Mouse (Mus musculus) neural tube, embryonic 10.5 days (tissue): ENCODE measurements around the gene Ccnk.

Experiments
- DNase-seq: peaks from one replicate; pipeline ENCODE4 v3.0.0-alpha.2; 2017; ENCODE audit warnings: low spot score; ENCODE audit errors: extremely low spot score

Ccnk gene

DNA sequence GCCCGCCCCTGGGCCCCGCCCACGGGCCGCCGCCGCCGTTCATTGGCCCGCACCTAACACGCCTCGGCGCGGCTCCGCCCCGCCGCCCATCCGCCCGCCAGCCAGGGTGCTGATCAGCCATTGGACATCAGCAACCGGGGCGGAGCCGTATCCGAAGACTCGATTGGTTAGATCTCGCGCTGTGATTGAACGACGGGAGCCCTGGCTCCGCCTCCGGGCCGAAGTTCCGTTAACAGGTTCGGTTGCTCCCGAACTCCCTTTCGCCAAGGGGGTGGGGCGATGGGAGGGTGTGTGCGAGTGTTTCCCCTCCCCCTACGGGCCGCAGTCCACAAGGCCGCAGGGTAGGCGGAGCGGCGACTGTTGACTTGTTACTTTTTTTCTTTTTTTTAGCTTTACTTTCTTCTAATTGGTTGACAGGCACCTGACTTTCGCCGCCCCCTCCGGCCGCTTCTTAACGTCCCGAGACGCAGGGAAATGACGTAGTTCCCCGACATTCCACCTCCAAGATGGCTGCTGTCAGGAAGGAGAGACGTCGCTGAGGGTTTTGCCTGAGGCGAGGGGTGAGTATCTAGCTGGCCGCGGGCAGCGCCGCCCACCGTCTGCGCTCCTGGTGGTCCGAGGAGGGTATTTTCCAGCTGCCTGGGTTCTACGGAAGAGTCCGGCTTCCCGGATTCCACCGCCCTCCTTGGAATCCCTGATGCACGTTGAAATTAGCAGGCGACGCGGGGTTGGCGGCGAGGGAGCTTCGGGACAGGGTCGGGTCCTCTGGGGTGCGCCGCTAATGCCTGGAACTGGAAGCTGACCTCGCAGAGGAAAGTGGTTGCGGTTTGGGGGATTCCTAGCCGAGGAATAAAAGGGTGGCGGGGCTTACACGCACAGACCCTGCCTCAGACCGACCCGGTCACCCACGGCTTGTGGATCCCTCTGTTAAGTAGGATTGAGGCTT is at the start of gene Ccnk:
Gene Ccnk, plus strand, starts transcription at position 259 of the 946 bp plus-strand sequence.
- DNase-seq: peak; percentile 98

DNA sequence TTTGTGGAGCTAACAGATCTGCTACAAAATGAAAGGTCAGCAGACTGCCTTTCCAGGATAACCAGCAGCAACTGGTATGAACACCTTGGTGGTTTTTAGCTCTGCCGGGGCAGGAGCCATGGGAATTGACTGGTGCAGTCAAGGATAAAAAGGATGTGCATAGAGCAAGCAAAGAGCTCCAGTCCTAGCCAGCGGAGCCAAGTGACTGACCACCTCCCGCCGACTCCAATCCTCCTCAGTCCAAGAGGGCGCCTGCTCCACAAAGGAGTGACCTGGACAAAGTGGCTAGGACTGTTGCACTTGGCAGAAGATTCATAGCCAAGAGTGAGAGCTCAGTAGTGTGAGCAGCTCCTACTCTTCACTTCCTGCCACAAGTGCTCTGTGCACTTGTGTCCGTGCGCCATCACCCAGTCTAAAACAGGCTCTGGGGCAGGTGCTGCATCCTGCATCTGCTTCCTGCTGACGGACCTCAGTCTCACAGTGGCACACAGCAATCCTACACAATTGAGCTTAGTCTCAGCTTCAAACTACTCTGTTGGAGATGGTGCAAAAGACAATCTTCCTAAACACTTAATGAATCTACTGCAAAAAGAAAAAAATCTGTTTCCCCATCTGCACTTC is 46.8 kb upstream of the Ccnk start:
- no peak for DNase-seq

DNA sequence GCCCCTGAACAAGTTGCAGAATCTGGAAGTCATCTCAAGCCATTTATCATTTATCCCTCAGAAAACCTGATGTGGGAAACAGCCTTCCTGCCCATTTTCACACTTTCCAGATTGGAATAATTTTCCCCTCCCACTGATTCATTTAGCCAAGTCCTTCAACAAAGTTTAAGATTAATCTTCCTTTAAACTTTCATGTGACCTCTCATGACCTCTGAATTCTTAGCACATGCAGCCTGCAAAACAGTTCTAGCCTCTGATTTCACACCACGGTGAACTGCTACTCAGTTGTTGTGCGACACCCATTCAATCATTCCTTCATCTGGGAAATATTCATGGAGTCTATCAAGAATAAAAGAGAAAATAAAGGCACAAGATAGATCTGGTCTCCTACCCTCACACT is 46.2 kb upstream of the Ccnk start:
- no peak for DNase-seq

DNA sequence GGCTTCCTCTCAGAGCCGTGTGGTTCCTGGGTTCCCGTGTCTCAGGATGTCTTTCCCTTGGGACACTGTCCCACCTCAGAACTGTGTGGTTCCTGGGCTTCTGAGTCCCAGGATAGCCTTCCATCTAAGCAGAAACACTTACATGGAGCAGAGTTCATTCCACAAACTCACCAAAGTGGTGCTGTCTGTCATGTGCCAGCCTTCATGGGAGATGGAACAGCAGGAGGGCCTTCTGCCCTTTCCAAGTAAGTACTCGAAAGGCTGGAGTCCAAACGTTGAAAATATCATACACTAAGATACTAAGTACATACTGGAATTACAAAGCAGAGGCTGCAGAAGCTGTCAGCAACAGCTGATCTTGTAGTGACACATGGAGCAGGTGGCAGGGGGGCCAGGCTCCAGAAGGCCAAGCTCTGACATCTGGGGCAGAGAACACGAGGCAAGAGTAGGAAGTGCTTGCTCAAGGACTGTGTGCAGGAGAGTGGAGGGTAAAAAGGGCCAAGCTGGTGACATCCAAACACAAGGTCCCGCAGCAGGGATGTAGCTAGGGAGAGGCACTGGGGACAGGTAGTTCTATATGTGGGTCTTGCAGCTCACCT is 43.7 kb upstream of the Ccnk start:
- no peak for DNase-seq

DNA sequence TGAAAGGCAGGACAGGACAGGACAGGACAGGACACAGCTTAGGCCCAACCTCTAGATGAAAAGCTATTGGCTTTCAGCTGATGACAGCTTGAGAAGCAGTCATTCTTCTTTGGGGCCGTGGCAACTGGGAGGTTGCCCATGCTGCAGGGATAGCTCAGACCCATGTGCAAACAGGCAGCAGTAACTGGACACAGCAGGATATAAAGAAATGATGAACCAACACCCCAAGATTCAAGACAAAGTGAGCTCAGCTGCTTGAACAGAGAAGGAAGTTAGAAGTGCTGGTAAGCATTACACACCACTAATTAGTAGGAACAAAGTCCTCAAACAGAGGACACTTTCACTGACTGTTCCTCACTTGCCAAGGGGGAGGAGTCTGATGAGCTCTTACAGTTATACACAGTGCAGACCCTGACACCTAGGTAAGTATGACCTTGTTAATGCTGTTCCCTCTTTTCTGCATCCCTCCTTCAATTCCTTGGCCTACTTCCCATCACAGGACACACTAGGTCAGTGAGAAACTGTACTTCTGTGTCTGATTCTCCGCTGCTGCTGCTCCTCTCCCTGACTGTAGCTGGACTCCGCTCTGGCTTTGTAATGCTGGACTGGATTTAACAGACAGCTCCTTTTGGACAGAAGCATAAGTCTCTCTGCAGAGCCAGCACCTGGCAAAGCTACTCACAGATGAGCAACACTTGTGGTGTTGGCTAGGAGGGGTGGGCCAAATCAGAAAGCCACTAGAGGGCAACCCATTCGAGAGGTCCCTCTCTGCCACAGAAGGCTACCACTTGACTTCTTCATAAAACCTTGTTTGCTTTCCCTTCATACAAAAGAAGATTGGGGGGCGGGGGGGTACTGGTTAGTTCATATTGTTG is 35.5 kb upstream of the Ccnk start:
- no peak for DNase-seq

DNA sequence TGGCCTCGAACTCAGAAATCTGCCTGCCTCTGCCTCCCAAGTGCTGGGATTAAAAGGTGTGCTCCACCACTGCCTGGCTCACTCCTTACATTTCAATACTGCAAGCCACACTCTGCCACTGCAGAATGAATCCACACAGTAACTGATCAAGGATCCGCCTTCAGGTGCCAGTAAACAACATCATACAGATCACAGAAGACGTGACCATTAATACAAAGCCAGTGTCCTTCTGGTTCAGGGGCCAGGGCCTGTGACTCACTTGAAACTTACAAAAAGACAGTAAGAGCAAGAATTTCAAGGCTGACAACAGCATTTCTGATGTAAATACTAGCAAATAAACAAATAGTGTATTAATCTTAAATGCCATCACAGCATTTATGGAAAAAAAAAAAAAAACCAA is 34.2 kb upstream of the Ccnk start:
- DNase-seq: no peak

DNA sequence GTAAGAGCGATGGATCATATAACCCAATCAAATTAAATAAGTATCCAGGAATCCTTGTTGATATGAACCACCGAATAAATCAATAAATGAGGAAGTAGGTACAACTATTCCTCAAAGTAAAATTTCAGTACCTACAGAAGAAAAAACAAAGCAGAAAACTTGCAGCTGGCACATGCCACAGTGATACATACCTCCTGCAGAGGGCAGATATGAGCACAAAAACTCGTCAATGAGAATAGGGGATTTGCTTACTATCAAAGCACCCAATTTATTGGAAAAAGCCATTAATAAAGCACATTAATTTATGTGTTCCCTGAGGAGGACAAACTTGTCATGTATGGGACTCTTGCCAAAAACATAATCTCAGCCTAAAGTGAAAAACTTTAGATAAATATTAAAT is 29.6 kb upstream of the Ccnk start:
- DNase-seq: no peak

DNA sequence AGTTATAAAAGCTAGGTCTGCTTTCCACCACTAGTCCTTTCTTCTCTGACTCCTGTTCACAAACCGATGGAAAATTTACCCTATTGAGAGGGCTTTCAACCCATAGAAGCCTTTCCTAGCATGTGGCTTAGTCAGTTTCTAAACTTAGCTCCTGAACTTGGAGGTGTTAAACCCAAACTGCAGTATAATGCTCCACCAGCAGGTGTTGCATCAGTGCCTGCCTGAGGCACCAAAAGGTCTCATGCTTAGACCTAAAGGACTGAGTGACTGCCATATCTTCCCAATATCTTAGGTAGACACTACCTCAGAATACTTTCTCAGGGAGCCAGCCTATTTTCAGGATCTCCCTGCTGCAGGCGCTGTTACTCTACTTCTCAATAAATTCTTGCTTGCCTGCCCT is 26.6 kb upstream of the Ccnk start:
- no peak for DNase-seq

DNA sequence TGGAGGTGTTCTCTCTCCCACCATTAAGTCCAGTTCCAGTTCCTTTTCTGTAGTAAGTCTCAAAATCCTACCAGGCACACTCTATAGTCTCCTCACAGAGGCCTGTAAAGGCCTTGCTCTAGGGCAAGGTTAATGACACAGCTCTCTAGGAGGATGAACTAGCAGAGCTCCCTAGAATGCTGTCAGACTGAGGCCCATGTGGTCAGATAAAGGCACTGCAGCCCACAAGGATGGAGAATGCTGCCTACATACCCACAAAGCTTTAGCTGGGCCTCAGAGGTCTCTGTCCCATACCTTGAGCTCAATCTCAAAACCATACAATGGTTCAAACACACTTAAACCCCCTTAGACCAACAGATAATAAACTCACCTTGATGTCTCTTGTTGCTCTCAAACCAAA is 19.5 kb upstream of the Ccnk start:
- no peak for DNase-seq

DNA sequence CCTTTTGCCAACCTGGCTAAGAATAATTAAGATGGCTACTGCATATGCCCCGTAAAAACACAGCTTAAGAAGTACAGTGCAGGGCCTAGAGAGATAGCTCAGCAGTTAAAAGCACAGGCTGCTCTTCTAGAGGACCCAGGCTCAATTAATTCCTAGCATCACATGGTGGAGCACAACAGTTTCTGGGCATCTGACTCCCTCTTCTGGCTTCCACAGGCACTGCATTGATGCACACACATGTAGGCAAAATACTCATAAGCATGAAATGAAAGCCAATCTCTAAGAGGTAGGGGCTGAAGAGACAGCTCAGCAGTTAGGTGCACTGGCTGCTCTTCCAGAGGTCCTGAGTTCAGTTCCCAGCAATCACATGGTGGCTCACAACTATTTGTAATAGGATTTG is 17.3 kb upstream of the Ccnk start:
- DNase-seq: peak; percentile 16

DNA sequence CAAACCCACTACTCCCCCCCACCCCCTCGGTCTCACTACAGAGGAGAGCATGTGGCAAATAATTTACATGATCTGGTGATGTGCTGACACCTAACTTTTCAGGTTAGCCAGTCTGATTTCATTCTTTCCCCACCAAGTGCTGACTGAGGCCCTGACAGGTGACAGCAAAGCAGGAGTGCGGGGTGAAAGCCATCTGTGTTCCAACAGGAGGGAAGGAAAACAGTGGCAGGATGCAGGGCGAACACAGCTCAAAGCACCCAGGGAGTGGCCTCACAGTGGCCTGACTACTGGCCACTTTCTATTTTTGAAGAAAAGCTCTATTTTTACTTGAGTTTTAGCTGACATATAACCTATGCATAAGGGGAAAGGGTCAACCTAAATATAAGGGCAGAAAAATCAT is 15.7 kb upstream of the Ccnk start:
- no peak for DNase-seq

DNA sequence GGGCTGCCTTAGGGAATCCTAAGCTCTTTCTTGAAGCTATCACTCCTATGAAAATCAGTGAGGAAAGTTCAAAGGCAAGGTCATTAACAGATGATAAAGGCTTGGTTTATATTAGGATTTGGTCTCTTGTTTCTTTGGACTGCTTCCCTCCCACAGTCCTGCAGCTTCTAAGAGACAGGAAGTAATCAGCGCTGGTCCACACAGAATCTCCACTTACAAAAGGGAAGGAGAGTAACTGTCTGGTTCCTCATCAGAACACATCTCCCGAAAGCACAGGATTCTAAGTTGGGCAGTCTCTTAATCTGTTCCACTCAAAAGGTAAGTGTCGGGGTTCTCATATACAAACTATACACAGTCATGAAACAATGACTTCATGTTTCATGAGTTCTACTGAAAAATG is 10.5 kb upstream of the Ccnk start:
- no peak for DNase-seq

DNA sequence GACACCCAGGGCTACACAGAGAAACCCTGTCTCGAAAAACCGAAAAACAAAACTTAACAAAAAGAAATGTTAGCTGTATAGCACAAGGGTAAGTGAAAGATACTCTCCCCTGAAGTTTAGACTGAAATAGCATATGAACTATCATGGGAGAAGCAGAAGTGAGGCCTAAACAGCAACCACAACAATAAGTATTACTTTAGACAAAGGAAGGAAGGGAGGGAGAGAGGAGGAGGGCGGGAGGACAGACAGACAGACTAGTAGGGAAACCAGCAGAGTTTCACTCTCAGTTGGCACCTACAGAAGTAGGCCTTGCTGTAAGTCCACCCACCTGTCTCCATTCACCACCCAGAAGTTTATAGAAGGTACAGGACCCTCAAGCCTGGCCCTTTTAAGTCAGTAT is 8.9 kb upstream of the Ccnk start:
- no peak for DNase-seq

DNA sequence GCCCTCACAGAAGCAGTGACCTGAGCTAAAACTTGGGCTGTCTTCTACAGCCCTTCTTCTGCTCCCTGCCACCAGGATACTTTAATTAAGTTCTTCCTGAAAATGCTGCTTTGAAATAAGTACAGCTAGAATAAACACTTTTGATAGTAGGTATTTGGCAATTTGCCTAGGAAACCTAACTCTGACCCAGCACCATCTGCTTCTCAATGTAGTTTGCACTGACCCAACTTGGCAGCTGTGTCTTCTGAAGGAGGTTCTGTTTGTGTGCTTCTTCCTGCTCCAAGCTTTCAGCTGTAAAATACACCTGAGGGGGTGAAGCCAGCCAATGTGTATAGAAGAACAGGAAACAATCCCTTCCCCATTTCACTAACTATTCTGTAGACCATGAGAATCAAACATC is 8.0 kb upstream of the Ccnk start:
- no peak for DNase-seq

DNA sequence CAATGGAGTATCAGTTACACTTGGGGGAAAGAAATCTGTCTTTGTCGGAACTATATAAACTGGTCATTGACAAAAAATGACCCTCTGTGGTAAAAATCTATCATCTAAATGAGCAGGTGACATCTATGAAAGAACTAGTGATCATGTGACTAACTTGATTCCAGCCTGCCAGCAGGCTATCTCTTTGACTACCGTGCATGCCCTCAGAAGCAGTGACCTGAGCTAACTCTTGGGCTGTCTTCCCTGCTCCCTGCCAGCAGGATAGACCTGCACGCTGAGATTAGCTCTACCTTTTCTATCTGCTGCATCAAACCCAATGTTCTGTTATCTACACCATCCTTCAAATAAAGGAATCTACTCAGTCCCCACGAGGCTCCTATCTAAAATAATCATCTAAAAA is 6.7 kb upstream of the Ccnk start:
- DNase-seq: no peak

DNA sequence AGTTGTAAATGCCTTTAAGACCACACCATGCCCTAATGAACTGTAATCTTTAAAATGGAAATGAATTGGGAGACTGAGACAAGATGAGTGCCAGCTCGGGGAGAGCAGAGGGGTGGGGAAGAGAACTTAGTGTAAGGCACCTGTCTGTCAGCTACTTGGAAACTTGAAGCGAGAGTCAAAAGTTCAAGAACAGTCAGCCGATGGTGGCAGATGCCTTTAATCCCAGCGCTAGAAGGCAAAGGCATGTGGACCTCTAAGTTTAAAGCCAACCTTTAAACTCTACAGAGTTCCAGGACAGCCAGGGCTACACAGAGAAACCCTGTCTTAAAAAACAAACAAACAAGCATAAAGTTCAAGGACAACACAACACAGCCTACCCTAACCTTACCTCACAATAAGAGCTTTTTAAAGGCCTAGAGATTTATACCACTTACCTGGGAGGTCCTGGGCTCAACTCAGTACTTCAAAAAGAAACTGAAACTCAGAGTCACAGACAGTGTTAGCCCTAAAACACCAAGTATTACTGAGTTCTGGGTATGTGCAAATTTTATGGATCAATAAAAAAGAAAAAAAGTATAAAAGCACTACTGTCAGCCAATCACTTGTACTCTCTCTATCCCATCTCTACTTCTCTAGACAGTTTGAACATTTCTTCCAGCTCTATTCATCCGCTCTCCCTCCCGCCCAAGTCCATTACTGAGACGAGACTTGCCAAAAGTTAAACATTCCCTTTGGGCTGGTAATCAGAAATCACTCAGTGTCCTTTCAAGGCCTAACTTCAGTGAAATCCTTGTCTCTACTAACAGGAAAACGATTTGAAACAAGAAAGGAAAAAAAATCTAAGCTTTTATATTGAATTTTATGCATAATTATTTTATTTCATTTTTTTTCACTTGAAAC is 4.5 kb upstream of the Ccnk start:
- no peak for DNase-seq

DNA sequence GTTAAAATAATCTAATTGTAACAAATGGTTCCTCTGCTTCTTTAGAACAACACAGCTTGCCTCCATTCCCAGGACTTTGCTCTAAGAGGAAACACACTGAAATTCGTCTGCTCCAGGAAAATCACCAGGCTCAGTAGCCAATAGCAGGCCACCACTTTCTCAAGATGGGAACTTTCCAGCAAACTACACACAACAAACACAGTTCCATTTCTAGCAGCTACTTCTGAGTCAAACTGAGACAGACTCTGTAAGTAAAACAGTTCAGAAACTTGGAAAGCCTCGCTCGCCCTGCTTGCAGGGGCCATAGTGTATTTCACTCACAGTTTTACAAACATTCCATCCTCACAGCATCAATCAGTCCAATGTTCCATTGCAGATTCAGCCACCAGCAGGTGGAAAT is 3.0 kb upstream of the Ccnk start:
- DNase-seq: no peak

DNA sequence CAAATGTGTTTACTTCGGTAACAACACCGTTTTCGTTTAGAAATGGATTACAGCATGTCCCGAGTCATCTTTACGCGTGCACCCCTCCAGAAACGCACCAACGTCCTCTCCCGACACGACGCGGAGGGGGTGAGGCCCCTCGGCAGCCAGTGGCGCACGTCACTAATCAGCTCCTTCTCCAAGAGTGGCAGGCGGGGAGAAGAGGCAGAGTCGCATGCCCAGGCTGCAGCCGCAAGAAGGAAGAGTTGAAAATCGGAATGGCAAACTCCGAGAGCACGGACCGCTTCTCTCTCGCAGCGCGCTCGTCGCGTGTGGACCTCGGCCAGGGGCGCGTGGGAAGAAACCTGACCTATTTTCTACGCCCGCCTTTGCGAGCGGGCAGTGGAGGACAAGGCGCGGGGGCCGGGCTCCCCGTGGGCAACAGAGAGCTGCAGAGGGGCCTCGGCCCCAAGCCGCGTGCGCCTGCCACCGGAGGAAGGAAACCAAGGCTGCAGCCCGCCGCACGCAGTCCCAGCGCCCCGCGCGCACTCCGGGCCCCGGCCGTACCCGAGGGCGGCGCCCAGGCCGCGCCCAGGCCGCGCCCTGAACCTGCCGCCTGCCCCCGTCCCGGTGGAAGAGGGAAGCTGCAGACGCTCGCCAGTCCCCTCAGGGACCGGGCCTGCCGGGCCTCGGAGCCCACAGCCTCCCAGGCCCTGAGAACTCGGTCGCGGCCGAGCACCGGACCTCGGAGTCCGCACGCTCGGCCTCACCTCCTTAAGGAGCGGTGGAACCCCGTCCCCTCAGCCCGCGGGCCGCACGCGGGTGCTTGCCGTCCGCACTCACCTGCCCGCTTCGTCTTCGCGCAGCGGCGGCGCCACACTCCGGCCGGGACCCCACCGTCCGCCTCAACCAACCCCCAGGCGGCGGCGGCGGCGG is 791 bp upstream of the Ccnk start:
- DNase-seq: no peak

DNA sequence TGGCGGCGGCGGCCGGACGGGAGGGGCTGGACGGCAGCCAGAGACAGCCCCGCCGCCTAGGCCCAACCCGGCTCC is 296 bp upstream of the Ccnk start, which contains the start of gene Setd3:
Gene Setd3, minus strand, starts transcription at position 69 of the 75 bp plus-strand sequence.
- DNase-seq: no peak

DNA sequence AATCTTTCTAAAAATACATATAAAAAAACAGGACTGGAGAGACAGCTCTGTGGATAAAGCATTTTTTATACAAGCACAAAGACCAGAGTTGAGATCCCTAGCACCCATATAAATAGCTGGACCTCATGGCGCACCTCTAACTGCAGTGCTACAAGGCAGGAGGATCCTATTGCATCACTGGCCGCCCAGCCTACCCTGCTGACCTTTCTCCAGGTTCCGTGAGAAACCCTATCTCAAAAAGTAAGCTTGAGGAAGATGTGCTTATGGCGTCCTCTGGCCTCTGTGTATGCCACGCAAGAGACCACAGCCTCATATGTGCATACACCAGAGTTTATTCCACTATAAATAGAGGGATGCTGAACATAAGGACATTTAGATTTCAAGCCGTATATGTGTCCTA is 2.3 kb downstream of the Ccnk start:
- DNase-seq: no peak
